Mouse (Mus musculus) T-cell, adult 2 months (primary cell): ENCODE measurements around the gene Thrap3.
A peak's percentile ranks its signal among the peaks of the same experiment; 100 is the strongest.

Experiments used
- DNase-seq: peaks from one replicate; pipeline ENCODE4 v3.0.0; 2022; ENCODE audit warnings: low spot score

Gene Thrap3

DNA sequence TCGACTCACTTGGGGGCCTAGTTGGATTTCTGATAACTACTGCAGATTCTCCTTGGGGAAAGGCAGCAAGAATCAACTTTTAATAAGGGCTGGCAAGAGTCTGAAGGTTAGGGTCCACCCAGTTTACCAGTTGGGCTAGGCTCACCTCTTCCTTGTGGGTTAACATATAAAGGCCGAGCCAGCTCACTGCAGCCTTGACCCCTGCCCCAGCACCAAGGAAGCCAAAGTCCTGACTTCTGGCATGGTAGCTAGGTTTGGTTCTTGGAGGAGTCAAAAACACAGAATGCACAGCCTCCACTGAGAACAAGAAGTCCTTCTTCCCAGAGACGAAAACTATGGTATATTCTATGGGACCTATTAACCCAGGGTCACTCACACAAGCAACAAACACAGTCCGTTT is 38.9 kb downstream of the Thrap3 start:
- DNase-seq = no peak

DNA sequence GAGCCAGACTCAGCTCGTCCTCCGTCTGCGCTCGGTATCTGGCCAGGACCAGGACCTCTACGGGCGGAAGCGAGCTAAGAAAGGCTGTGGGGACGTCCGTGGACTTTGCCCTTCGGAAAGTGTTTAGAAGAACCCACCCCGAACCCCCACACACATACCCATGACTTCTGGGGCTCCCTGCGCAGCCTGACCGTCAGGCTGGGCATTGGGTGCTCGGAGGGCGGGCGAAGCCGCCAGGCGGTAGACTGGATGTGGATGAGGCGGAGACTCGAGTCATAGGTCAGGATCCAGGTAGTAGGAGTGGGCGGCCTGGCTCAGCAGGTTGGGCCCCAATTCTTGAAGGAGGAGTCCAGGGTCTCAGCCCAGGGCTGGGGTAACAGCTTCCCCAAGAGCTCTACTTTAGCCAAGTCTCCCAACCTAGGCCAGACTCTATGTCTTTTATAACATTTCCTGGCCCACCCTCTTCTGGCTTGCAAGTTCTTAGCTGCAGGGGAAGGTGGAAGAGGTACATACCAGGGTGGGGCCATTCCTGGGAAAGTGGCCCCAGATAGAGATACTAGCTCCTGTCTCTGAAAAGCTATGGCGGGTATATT is 39.4 kb downstream of the Thrap3 start, which contains the start of gene Sh3d21:
Gene Sh3d21 (minus strand): TSS at position 425 of the 593 bp plus-strand sequence.
- peak; percentile 13 for DNase-seq

DNA sequence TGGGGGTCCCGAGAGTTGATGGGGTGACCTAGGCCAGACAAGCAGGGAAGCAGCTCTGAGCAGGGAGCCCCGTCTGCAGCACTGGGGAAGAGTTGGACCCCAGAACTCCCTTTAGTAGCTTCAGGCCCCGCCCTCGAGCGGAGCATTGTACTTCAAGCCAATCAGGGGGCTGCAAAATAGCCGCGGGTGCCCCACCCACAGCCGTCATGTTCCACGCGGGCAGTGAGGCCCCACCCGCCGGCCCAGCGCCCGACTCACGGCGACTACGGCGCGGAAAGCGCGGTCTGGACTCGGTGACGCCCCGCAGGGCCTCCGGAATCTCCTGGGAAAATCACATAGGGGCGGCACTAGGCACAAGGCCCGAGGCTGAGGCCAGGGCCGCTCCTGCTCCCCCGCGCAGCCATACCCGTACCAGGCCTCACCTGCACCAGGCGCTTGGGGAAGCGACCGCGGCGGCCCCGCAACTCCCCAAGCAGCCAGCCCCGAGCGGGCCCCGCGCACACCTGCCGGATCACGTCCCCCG is 40.0 kb downstream of the Thrap3 start:
- peak; percentile 84 for DNase-seq

DNA sequence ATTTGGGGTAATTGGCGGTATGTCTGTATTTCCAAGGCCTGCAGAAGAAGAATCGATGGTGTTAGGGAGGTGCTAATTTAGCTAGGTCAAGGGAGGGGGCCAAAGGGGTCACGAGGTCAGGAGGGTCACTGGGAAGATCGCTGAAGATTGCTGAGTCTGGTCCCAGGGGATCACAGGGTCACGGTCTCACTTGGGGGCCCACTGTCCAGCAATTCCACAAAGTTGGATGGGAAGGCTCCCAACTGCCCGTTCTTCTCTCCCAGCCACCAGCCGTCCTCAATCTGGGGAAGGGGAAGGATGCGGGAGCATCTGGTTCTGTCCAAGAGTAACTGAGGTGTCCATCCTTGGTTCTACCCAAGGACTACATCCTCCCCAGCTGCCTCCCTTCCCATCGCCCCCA is 40.6 kb downstream of the Thrap3 start:
- no peak for DNase-seq

DNA sequence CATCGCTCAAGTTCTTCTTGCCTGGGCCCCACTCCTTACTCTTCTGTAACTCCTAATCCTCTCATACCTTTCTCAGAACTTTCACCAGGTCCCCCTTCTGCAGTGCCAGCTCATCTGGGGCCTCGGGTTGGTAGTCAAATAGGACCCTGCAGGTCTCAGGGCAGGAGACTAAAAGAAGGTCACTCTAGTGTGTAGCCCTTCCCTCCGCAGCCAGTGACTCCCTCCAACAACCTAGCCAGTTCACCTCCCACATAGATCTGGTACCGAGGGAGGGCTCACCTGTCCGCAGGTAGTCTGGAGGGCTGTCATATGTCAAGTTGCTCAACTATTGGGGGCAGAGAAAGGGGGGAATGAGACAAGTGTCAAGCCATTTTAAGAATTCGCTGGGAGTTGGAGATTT is 41.1 kb downstream of the Thrap3 start:
- no peak for DNase-seq

DNA sequence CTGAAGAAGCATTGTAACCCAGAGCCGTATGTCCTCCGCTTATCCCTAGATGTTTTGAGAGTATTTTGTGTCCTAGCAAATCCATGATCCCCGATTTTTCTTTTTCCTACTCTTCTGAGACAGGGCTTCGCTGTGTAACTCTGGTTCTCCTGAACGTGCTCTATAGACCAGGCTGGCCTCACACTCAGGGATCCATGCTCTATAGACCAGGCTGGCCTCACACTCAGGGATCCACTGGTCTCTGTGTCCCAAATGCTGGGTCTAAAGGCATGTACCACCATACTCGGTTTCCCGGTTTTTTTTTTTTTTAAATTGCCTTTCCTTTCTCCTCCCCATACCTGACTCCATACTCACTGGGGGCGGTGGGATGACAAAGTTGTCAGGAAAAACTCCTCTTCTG is 41.6 kb downstream of the Thrap3 start:
- no peak for DNase-seq

DNA sequence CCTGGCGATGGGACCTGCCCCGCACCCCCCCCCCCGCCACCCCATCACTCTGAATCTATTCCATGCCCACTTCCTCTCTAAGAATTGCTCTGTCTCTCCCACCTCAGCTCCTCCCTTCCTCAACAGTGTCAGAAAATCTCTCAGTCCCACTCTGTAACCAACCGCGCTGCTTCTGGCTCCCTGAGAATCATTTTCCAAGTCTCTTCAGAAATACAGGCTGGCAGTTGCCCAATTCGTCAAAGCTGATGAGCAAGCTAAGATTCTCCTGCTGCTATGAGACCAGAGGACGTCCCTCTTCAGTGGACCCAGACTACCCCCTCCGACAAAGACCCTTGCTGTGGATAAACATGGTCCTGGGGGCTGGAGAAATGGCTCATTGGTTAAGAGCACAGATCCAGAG is 43.1 kb downstream of the Thrap3 start:
- no peak for DNase-seq

DNA sequence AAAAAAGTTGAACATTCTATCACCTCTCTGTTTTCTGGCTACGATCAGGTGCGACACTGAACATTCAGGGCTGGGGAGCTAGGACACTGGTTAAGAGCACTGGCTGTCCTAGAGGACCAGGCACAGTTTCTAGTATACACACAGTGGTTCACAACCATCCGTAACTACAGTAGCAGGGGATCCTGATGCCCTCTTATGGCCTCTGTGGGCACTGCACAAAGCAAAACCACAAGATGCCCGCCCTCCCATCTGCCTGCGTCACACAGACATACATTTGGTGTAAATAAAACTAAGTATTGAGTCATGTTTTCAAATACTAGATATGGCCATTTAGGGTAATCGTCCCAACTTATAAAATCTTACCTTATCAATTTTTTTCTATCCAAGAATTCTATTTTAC is 45.0 kb downstream of the Thrap3 start:
- peak; percentile 57 for DNase-seq

DNA sequence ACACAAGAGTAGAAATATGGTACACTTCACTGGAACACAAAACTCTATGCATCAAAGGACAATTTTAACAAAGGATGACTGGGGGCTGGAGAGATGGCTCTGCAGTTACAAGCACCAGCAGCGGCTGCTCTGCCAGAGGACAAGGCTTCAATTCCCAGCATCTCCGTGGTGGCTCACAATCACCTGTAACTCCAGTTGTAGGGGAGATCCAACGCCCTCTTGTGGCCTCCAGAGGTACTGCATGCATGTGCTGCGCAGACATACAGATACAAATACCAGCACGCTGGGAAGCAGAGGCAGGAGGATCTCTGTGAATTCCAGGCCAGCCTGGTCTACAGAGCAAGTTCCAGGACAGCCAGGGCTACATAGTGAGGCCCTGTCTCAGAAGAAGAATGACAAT is 45.9 kb downstream of the Thrap3 start:
- peak; percentile 49 for DNase-seq

DNA sequence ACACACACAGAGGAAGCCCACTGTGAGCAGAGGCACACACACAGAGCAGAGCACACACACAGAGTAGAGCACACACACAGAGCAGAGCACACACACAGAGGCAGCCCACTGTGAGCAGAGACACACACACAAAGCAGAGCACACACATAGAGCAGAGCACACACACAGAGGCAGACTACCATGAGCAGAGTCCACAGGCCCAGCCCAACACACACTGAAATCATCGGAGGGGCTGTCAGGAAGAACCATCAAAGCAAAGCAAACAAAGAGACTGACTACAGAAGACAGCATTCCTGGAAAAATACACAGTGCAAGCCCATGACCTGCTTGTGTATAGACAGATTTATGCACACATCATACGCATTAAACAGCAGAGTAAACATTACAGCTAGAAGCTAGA is 46.7 kb downstream of the Thrap3 start:
- DNase-seq = no peak

DNA sequence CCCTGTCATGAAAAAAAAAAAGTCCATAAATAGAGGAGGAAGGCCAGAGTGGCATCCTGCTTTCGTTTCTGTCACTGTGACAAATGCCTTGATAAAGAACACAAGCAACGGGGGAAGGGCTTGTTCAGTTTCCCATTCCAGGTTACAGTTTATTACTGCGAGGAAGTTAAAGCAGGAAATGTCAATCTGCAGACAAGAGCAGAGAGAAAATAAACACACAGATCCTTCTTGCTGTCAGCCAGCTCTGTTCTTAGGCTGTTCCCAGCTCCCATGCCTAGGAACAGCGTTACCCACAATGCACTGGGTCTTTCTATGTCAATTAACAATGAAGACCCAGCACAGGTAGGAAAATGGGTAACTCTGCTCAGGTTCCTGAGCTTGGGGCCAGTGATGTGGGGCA is 47.4 kb downstream of the Thrap3 start:
- DNase-seq = no peak

DNA sequence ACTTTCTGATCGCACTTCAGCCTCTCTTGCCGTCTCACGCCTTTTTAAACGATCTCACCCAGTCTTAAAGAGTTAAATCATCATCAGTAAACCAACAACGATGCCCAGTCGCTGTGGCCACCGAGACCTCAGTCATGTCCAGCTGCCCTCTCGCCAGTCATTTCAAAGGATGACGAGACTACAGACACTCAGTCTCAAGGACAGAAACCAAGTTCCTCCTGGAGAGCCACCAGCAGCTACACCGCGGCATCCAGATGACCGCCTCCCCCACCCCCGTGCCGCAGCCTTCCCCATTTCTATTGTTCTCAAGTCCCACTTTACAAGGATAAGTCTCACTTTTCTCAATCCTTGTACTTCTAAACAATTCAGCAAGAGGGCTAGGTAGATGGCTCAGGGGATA is 49.7 kb downstream of the Thrap3 start:
- no peak for DNase-seq

DNA sequence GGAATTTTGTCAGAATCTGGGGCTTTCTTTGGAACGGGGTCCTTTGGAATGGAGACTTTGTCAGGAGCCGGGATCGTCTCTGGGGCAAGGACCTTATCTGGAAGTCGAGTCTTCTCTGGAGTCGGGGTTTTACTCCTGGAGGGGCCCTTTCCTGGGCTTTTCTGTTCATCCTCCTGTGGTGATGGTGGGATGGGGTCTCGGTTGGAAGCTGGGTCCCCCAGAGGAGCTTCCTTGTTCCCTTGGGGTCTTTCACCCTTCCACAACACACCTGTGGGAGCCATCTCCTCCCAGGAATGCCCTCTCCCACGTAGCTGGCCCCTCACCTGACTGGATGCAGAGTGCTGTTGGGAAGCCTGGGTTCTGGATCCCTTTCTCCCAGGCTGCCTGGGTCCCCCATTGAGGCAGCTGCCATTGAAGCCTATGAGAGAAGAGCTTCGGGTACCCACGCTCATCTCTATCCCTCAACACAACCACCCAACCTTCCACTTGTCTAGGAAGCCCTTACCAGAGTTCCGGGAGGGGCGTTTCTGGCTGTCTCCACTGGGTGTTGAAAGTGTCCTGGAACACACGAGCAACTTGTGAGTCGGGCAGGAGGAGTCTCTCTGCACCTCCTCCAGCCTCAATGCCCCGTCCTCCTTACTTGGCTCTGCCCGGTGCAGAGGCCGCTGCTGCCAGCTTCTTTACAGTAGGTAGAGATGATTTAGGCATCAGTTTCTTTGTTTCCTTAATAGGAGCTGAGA is 50.7 kb downstream of the Thrap3 start:
- DNase-seq = no peak

DNA sequence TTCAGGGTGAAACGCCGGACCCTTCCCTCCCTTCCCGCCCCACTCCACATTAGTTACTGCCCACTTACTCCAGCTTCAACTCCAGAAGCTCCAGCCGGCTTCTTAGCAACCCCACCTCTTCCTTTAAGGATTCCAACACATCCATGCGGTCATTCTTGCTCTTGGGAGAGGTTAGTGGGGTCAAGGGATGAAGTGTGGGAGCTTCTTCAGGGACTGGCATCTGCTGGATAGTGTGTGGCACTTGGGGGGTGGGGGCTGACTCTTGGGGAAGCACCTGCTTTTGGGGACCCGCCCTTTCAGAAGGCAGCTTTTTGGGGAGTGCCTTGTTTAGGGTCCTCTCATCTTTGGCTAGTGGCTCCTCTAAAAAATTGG is 51.6 kb downstream of the Thrap3 start:
- DNase-seq = no peak

DNA sequence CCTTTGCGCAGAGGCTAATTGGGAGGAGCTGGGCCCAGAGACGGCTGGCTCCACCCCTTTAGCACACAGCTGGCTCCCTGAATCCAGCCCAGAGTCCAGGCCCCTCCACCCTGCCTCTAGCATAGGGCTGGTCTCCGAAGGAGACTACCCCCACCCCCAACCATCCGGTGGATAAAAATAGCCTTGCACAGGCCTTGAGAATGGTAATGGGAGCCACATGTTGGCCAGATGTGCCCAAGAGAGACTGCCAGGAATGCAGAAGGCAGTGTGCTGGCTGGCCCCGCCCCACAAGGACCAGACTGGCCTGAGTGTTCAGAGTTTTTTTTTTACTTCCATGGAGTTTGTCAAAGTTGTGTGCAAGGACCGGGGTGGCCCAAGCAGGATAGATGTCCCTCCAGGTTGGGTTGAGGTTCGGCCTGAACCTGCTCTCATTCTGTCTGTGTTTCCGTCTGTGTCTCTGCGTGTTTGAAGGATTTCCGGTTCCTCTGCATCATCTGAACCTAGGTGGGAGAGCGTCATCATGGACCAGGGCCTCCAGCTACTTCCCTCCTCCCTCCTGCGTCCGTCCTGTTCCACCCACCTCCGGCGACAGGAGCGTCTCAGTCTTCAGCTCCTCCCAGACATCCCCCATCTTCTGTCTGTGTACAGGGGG is 52.1 kb downstream of the Thrap3 start:
- DNase-seq = peak; percentile 20

DNA sequence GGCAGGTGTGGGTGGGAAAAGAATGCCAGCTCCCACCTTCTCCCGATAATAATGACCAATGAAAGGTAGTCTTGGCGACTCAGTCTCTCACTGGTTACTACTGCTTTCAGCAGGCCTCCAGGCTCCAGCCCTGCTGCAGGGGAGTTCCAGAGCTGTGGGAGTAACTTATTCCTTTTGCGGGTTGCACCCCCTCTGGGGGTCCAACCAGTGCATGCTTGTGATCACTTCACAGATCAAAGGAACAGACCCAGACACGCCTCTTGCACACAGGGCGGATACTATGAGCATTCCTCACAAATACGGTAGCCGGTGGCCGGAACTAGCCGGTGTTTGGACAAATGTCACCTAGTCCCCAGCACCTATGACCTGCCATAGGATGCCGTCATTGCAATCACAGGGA is 52.8 kb downstream of the Thrap3 start:
- DNase-seq = no peak

DNA sequence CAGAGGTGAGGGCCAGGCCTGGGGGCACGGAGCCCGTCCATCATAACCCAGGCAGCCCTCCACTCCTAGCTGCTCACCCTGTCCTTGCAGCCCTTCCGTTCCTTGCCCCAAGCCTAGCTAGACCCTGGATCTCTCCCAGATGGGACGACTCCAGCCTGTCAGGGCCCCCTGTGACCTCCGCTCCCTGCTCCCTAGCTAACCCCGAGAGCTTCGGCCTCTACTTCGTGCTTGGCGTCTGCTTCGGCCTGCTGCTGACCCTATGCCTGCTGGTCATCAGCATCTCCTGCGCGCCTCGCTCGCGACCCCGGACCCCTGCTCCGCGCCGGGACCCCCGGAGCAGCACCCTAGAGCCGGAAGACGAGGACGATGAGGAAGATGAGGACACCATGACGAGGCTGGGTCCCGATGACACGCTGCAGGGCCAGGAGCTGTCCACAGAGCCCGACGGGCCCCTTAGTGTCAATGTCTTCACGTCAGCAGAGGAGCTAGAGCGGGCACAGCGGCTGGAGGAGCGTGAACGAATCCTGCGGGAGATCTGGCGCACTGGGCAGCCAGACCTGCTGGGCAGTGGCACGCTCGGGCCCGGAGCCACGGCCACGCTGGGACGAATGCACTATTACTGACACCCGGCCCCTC is 53.4 kb downstream of the Thrap3 start:
- DNase-seq = no peak

DNA sequence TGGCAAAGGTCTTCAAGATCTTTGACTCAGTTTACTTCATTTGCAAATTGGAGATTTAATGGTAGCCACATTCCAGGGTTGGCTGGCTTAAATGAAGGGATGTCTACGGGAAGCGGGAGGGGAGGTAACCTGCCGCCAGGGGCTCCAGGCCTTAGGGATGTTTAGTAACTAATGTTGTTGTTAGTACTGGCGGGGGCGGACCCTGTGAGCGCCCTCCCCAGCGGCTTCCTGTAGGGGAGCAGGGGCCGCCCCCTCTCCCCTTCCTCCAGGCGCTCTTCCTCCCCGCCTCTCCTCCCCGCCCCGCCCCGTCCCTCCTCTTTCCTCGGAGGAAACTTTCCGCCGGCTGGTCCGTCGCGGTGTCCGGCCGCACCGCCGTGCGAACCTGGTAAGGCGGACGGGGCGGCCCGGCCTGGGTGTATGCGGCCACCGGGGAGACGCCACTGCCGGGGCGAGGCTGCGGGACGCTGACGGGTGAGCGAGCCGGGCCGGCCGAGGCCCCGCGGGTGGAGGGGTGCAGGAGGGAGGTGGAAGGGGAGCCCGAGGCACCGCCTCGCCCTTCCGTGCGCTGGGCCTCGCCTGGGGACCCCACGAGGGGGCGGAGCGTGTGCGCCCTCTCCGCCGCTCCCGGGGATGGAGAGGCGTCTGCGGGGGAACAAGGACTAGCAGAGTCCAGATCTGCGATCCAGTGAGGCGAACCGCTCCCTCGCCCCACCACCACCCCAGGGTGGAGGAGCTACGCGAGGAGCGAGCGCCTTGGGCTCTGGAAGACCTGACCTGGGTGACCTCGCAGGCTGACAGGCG is 54.2 kb downstream of the Thrap3 start:
- peak; percentile 69 for DNase-seq

DNA sequence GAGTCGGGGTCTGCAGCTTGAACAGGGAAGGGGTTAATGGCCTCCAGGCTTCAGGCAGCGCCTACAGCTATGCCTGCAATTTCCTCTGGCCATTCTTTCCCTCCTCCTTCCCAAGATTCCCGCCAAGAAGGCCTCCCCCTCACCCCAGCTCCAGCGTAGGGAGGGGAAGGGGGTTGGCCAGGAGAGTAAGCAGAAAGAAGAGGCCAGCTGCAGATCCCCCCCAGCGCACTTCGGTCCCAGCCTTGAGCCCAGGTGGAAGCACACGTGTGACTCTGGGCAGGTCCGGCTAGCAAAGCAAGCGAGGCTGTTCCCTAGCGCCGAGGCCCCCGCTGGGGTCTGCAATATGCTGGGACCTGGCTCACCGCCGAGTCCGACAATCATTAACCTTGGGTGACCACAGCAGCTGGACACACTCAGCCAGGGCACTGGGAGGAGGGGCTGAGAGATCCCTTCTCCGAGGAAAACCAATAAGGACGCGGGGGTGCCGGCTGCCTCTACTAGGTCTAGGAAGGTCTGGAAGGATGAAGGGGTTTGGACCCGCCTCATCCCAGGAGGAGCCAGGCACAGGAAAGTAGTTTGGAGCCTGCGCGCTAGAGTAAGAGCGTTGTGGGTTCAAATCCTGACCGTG is 54.9 kb downstream of the Thrap3 start, which contains the start of gene Eva1b:
Gene Eva1b (plus strand): TSS at position 212 of the 628 bp plus-strand sequence.
- DNase-seq = no peak

DNA sequence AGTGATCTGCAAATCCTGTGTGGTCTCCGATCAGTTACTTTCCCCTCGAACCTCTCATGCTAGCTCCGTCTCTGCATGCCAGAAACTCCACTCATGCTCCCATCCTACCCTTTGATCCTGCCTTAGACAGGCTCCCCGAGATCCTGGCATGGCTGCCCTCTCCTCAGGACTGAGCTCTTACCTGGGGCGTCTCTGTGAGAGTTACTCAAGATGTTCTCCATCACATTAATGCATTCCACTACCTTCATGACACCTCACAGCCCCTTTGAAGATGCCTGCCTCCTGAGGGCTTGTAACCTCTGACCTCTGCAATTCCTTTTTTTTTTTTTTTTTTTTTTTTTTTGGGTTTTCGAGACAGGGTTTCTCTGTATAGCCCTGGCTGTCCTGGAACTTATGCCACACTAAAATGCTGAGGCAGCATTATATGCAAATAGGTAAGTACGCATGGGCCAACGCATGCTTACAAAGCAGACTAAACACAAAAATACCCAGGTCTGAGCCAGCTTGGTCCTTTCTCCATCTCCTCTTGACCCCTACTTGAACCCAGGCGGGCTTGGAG is 55.5 kb downstream of the Thrap3 start:
- DNase-seq = no peak

DNA sequence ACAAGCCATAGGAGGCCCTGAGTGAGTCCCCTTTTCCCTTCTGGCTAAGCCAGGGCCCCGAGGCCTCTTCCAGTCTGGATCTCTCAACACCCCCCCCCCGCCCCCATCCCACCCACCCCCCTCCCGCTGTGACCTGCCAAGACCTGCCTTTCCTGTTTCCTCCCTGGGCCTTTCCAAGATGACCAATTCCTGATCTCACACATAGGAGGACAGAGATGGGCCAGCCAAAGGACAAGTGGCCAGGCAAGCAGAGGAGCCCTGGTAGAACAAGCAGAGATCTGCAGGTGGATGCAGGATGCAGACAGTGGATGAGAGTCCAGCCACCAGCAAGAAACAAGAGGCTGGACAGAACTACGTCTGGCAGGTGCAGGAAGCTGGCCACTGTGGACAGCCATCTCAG is 57.2 kb downstream of the Thrap3 start:
- DNase-seq = no peak
